Mouse (Mus musculus) kidney, adult 8-10 months (tissue): ENCODE results near the gene Prph.

Experiments used
- DNase-seq, 2 experiments: peaks; one replicate each; pipeline ENCODE4 v3.0.0; 2022

Gene Prph

DNA sequence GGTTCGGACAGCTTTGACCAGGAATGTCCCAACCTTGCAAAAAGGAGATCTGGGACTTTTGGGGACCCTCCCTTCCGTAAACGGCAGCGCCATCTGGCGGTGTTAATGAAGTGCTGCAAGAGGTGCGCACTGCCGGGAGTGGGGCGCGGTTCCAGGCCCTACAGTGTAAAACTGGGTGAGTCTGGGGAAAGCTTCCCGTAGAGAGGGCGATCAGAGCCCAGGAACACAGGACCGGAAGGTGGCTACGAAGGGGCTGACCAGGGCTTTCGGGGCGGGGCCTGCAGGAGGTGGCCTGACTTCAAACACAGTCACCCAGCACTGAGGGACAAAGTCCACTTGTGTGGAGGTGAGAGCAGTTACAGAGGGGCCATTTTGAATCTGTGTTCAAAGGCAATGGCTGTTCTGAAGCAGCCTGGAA lies 44.2 kb downstream of the Prph start:
- peak; percentile 91 to 93 for DNase-seq

DNA sequence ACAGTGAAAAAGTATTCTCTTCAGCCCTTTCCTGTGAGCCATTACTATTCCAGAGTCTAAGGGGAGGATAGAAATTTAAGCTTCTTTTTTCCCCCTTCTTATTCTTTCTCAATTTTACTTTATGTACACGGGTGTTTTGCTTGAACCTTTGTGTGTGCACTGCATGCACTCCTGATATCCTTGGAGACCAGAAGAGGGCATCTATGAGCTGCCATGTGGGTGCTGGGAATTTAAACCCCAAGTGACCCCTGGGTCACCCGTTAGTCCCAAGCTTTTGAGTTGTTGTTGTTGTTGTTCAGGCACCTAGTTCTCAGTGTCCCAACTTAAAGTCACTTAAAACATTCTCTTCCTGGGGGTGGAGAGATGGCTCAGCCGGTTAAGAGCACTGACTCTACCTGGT lies 45.0 kb downstream of the Prph start:
- DNase-seq, result no peak

DNA sequence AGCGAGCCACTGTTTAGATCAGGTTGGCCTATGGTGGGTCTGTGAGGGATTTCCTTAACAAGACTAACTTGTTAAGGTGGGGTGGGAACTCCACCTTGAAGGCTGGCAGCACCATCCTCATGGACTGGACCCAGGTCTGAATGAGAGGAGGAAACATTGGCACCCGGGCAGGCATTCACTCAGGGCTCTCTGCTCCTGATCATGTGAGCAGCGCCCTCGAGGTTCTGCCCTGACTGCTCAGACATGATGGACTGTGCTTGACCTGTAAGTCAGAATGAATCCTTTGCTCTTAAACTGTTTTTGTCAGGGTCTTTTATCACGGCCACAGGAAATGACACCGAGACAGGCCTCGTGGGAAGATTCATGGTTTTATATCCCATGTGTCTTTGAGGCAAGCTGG lies 50.3 kb downstream of the Prph start:
- DNase-seq, result no peak

DNA sequence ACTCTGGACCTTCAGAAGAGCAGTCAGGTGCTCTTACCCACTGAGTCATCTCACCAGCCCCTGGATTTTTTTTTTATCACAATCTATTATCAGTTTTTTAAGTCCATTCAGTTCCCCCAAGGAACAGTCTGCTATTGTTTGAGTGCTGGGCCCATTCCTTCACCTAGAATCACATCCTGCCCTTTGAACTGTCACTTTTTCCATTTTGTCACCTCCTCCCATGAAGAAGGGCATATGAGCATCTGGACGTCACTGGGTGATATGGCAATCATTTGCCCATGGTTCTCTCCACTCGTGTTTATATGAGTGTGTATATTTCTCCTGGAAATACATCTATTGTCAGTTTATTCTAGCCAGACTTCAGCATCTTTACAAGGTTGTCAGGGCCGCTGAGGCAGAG lies 52.9 kb downstream of the Prph start:
- DNase-seq, result no peak
